Mouse (Mus musculus) limb, embryonic 10.5 days (tissue): Measurements from ENCODE around the gene Fbln5. TPM values are rescaled to one million over a fixed set of nuclear protein-coding genes. Genes with fewer than 3 reads are reported as not detected.
A peak's percentile ranks its signal among the peaks of the same experiment; 100 is the strongest.

Experiments
- DNase-seq: peaks from one replicate; pipeline ENCODE4 v3.0.0-alpha.2; 2017; ENCODE audit warnings: low spot score
- H3K27ac ChIP-seq: fragments of 300-500 bp; sonication (generic); 2 replicates; pipeline ENCODE4 v1.5.1; 2016; ENCODE audit warnings: mild to moderate bottlenecking
- H3K27me3 ChIP-seq: fragments of 300-500 bp; sonication (generic); 2 replicates; pipeline ENCODE4 v1.6.1; 2016; ENCODE audit warnings: low read depth, mild to moderate bottlenecking; ENCODE audit not compliant: poor library complexity, severe bottlenecking
- H3K36me3 ChIP-seq: fragments of 300-500 bp; sonication (generic); 2 replicates; pipeline ENCODE4 v1.6.1; 2016; ENCODE audit warnings: mild to moderate bottlenecking, moderate library complexity
- H3K4me1 ChIP-seq: fragments of 300-500 bp; sonication (generic); 2 replicates; pipeline ENCODE4 v1.6.1; 2016
- H3K4me3 ChIP-seq: fragments of 300-500 bp; sonication (generic); 2 replicates; pipeline ENCODE4 v1.5.1; 2016; ENCODE audit warnings: mild to moderate bottlenecking, moderate library complexity
- H3K9me3 ChIP-seq: fragments of 300-500 bp; sonication (generic); replicated peaks from 2 replicates; pipeline ENCODE4 v1.6.1; 2016; ENCODE audit warnings: mild to moderate bottlenecking
- WGBS: fragments of 180-500 bp; shearing (Covaris S2); methylation state at CpG from one replicate; pipeline ENCODE4 v1.1.7; 2016; 5-methylcytosine and 5-hydroxymethylcytosine counted together
- polyA plus RNA-seq: library from polyadenylated mRNA; unstranded; fragments of >200 nt; fragmentation: Nextera tagmentation; extraction: Ambion mirVana; gene quantifications from 2 replicates; pipeline ENCODE4 v1.2.1, GENCODE M21; 2016

Fbln5 gene
- polyA plus RNA-seq, 1 experiment from 2014 or later, result 16.1 TPM

- Histone ChIP-seq H3K9me3 (no peaks in the 10 kb centered on the region), H3K27me3 (no peaks in the 10 kb centered on the region), H3K4me3 (no peak overlapping the region), H3K36me3 (no peaks in the 10 kb centered on the region), H3K27ac (no peak overlapping the region), H3K4me1 (peaks cover 13% of the 10 kb centered on the region; the same call in 1 of the 2 replicates)
- 76% methylated on average over 7 of the region's 7 CpGs for WGBS
- no peak for DNase-seq
These were observed 20.5 kb downstream of the Fbln5 start for GRCm38 (mm10) chr12:101798189-101798922.

- peaks cover 10% of the 10 kb centered on the region; the same call in 1 of the 2 replicates for H3K4me1 ChIP-seq
- no peak overlapping the region for H3K27ac ChIP-seq
- H3K27me3 ChIP-seq, result no peaks in the 10 kb centered on the region
- no peak overlapping the region for H3K4me3 ChIP-seq
- 83% methylated on average over 3 of the region's 3 CpGs for WGBS
- DNase-seq, result no peak
- no peaks in the 10 kb centered on the region for H3K9me3 ChIP-seq
- H3K36me3 ChIP-seq, result no peaks in the 10 kb centered on the region
These were observed 24.4 kb downstream of the Fbln5 start for GRCm38 (mm10) chr12:101794458-101794857.

- Histone ChIP-seq H3K4me1 (0 out of 2 replicates have a peak, but pooled peaks cover under 1% of the 10 kb centered on the region), H3K9me3 (no peaks in the 10 kb centered on the region), H3K36me3 (no peaks in the 10 kb centered on the region), H3K27ac (no peak overlapping the region), H3K4me3 (no peak overlapping the region), H3K27me3 (no peaks in the 10 kb centered on the region)
- DNase-seq, result no peak
- 91% methylated on average over 5 of the region's 5 CpGs for WGBS
These were observed 25.6 kb downstream of the Fbln5 start for GRCm38 (mm10) chr12:101793221-101793621.

- 91% methylated on average over 4 of the region's 4 CpGs for WGBS
- no peak for DNase-seq
- H3K9me3 ChIP-seq, result no peaks in the 10 kb centered on the region
- H3K36me3 ChIP-seq, result no peaks in the 10 kb centered on the region
- H3K27ac ChIP-seq, result no peak overlapping the region
- no peaks in the 10 kb centered on the region for H3K27me3 ChIP-seq
- no peak overlapping the region for H3K4me3 ChIP-seq
- H3K4me1 ChIP-seq, result no peaks in the 10 kb centered on the region
These were observed 26.2 kb downstream of the Fbln5 start for GRCm38 (mm10) chr12:101792684-101793083.

GRCm38 (mm10) chr12:101789767-101790166 lies 29.1 kb downstream of the Fbln5 start:
- H3K36me3 ChIP-seq, result no peaks in the 10 kb centered on the region; the same call in 1 of the 2 replicates
- H3K27ac ChIP-seq, result no peak overlapping the region
- WGBS, result 95% methylated on average over 3 of the region's 3 CpGs
- H3K9me3 ChIP-seq, result no peaks in the 10 kb centered on the region
- H3K4me3 ChIP-seq, result no peak overlapping the region
- no peaks in the 10 kb centered on the region for H3K27me3 ChIP-seq
- no peak for DNase-seq
- H3K4me1 ChIP-seq, result no peaks in the 10 kb centered on the region

GRCm38 (mm10) chr12:101789250-101789649 lies 29.6 kb downstream of the Fbln5 start:
- H3K27me3 ChIP-seq, result no peaks in the 10 kb centered on the region
- no peaks in the 10 kb centered on the region for H3K4me1 ChIP-seq
- no peaks in the 10 kb centered on the region; the same call in 1 of the 2 replicates for H3K36me3 ChIP-seq
- H3K27ac ChIP-seq, result no peak overlapping the region
- no peaks in the 10 kb centered on the region for H3K9me3 ChIP-seq
- 87% methylated on average over 3 of the region's 3 CpGs for WGBS
- no peak overlapping the region for H3K4me3 ChIP-seq
- DNase-seq, result no peak

- Histone ChIP-seq H3K36me3 (no peaks in the 10 kb centered on the region; the same call in 1 of the 2 replicates), H3K9me3 (no peaks in the 10 kb centered on the region), H3K4me3 (no peak overlapping the region), H3K27ac (no peak overlapping the region), H3K27me3 (no peaks in the 10 kb centered on the region), H3K4me1 (peaks cover 7% of the 10 kb centered on the region)
- DNase-seq, result no peak
- WGBS, result 69% methylated on average over 2 of the region's 2 CpGs
These were observed 36.1 kb downstream of the Fbln5 start for GRCm38 (mm10) chr12:101782787-101783186.

GRCm38 (mm10) chr12:101780915-101781314 lies 37.9 kb downstream of the Fbln5 start:
- Histone ChIP-seq H3K27ac (no peak overlapping the region), H3K4me1 (peaks cover 16% of the 10 kb centered on the region), H3K9me3 (no peaks in the 10 kb centered on the region), H3K36me3 (no peaks in the 10 kb centered on the region; the same call in 1 of the 2 replicates), H3K27me3 (no peaks in the 10 kb centered on the region), H3K4me3 (no peak overlapping the region)
- 79% methylated on average over 5 of the region's 5 CpGs for WGBS
- DNase-seq, result no peak

GRCm38 (mm10) chr12:101777613-101778325 lies 41.1 kb downstream of the Fbln5 start:
- no peaks in the 10 kb centered on the region for H3K9me3 ChIP-seq
- peaks cover 16% of the 10 kb centered on the region for H3K4me1 ChIP-seq
- no peaks in the 10 kb centered on the region for H3K27me3 ChIP-seq
- peak overlapping the region; percentile 56; the same call in 1 of the 2 replicates for H3K27ac ChIP-seq
- peak; percentile 49 for DNase-seq
- 64% methylated on average over 9 of the region's 9 CpGs for WGBS
- no peak overlapping the region for H3K4me3 ChIP-seq
- H3K36me3 ChIP-seq, result no peaks in the 10 kb centered on the region

GRCm38 (mm10) chr12:101776383-101776782 lies 42.5 kb downstream of the Fbln5 start:
- Histone ChIP-seq H3K9me3 (no peaks in the 10 kb centered on the region), H3K4me3 (no peak overlapping the region), H3K27me3 (no peaks in the 10 kb centered on the region), H3K36me3 (no peaks in the 10 kb centered on the region), H3K27ac (no peak overlapping the region), H3K4me1 (peaks cover 16% of the 10 kb centered on the region)
- WGBS, result 92% methylated on average over 5 of the region's 5 CpGs
- no peak for DNase-seq

- H3K27ac ChIP-seq, result no peak overlapping the region
- no peak overlapping the region for H3K4me3 ChIP-seq
- H3K9me3 ChIP-seq, result no peaks in the 10 kb centered on the region
- peaks cover 16% of the 10 kb centered on the region for H3K4me1 ChIP-seq
- H3K27me3 ChIP-seq, result no peaks in the 10 kb centered on the region
- no peaks in the 10 kb centered on the region for H3K36me3 ChIP-seq
- 77% methylated on average over 4 of the region's 4 CpGs for WGBS
- DNase-seq, result no peak
These were observed 44.7 kb downstream of the Fbln5 start for GRCm38 (mm10) chr12:101774116-101774515.

GRCm38 (mm10) chr12:101772962-101773361 lies 45.9 kb downstream of the Fbln5 start:
- Histone ChIP-seq H3K27ac (no peak overlapping the region), H3K4me3 (no peak overlapping the region), H3K9me3 (no peaks in the 10 kb centered on the region), H3K36me3 (no peaks in the 10 kb centered on the region), H3K4me1 (peaks cover 11% of the 10 kb centered on the region), H3K27me3 (no peaks in the 10 kb centered on the region)
- no peak for DNase-seq
- WGBS, result 67% methylated on average over 3 of the region's 3 CpGs
